Mouse (Mus musculus) neutrophil, adult 5-6 weeks (primary cell): Measurements from ENCODE around the gene Ap3b1. TPM values are rescaled to one million over a fixed set of nuclear protein-coding genes. Genes with fewer than 3 reads are reported as not detected.

Experiments used
- ATAC-seq: fragments of 151-379, 151-347 bp; 2 replicates; pipeline ENCODE4 v1.8.0; 2017; ENCODE audit warnings: mild to moderate bottlenecking, moderate TSS enrichment; ENCODE audit not compliant: insufficient number of reproducible peaks, poor library complexity, low FRiP score, severe bottlenecking; ENCODE audit errors: extremely low read depth
- total RNA-seq: library from RNA; stranded (forward); fragments of 200-1000 nt; gene quantifications from 2 replicates; pipeline ENCODE4 v1.2.3, GENCODE M21; 2017

Ap3b1 gene
- total RNA-seq, 1 experiment from 2014 or later: 112 TPM

- no peak for ATAC-seq
Observed at GRCm38 (mm10) chr13:94564351-94564994, 205.7 kb downstream of the Ap3b1 start.

- no peak for ATAC-seq
Observed at GRCm38 (mm10) chr13:94565176-94565575, 206.4 kb downstream of the Ap3b1 start.

GRCm38 (mm10) chr13:94565616-94566015 lies 206.9 kb downstream of the Ap3b1 start:
- ATAC-seq: no peak

GRCm38 (mm10) chr13:94567739-94568138 lies 209.0 kb downstream of the Ap3b1 start:
- ATAC-seq: no peak

GRCm38 (mm10) chr13:94571001-94571400 lies 212.2 kb downstream of the Ap3b1 start:
- no peak for ATAC-seq

GRCm38 (mm10) chr13:94573356-94573755 lies 214.6 kb downstream of the Ap3b1 start:
- ATAC-seq: no peak

GRCm38 (mm10) chr13:94573833-94574232 lies 215.1 kb downstream of the Ap3b1 start:
- ATAC-seq: no peak

- ATAC-seq: no peak
Observed at GRCm38 (mm10) chr13:94575607-94576398, 217.0 kb downstream of the Ap3b1 start.

- ATAC-seq: no peak
Observed at GRCm38 (mm10) chr13:94576399-94577176, 217.8 kb downstream of the Ap3b1 start.

- no peak for ATAC-seq
Observed at GRCm38 (mm10) chr13:94577177-94577540, 218.4 kb downstream of the Ap3b1 start.

GRCm38 (mm10) chr13:94595289-94595688 lies 236.5 kb downstream of the Ap3b1 start:
- ATAC-seq: no peak

- no peak for ATAC-seq
Observed at GRCm38 (mm10) chr13:94595701-94596361, 237.1 kb downstream of the Ap3b1 start.

GRCm38 (mm10) chr13:94596386-94597033 lies 237.8 kb downstream of the Ap3b1 start:
- no peak for ATAC-seq

GRCm38 (mm10) chr13:94599718-94600117 lies 241.0 kb downstream of the Ap3b1 start:
- ATAC-seq: no peak

GRCm38 (mm10) chr13:94607035-94607860 lies 248.5 kb downstream of the Ap3b1 start:
- ATAC-seq: no peak

GRCm38 (mm10) chr13:94607861-94608223 lies 249.1 kb downstream of the Ap3b1 start:
- ATAC-seq: no peak

GRCm38 (mm10) chr13:94608420-94608831 lies 249.7 kb downstream of the Ap3b1 start:
- ATAC-seq: no peak

- ATAC-seq: no peak
Observed at GRCm38 (mm10) chr13:94608947-94609346, 250.2 kb downstream of the Ap3b1 start.
